Mouse (Mus musculus): Measurements from ENCODE around the gene Khdc3. TPM values are rescaled to one million over a fixed set of nuclear protein-coding genes. Genes with fewer than 3 reads are reported as not detected.
"Not testable (repeated sequence)": the region's sequence is repeated elsewhere in the genome, so short reads cannot be mapped to it uniquely, and the experiment has no call there.

Khdc3 gene
- polyA plus RNA-seq, 1 experiment from 2014 or later = not detected

GRCm38 (mm10) chr9:73103880-73104198, 2.2 kb downstream of the Khdc3 start:
- Histone ChIP-seq H3K4me2 (peak overlapping the region; percentile 84), H3K4me1 (peaks cover 10% of the 10 kb centered on the region; the same call in 1 of the 2 replicates), H3K9me3 (no peaks in the 10 kb centered on the region), H3K36me3 (replicated peaks) (no peaks in the 10 kb centered on the region), H3K9ac (0 out of 2 replicates have a peak overlapping the region, but pooled peaks have one; percentile 56), H3K27me3 (peaks cover 54% of the 10 kb centered on the region), H3K27ac (no peak overlapping the region), H3K4me3 (replicated peaks) (peak overlapping the region; percentile 46)
- no peak for ATAC-seq (ENCODE audit: low FRiP score)
- 40% methylated on average over 5 of the region's 5 CpGs for WGBS

- Histone ChIP-seq H3K4me3 (replicated peaks) (no peak overlapping the region), H3K9ac (no peak overlapping the region), H3K9me3 (no peaks in the 10 kb centered on the region), H3K36me3 (replicated peaks) (no peaks in the 10 kb centered on the region), H3K4me1 (peaks cover 10% of the 10 kb centered on the region; the same call in 1 of the 2 replicates), H3K4me2 (no peak overlapping the region), H3K27ac (no peak overlapping the region), H3K27me3 (peaks cover 54% of the 10 kb centered on the region)
- WGBS = 55% methylated on average over 1 of the region's 1 CpGs
- no peak for ATAC-seq (ENCODE audit: low FRiP score)
These were observed 3.5 kb downstream of the Khdc3 start for GRCm38 (mm10) chr9:73105141-73105540.

GRCm38 (mm10) chr9:73105771-73106170, 4.1 kb downstream of the Khdc3 start:
- Histone ChIP-seq H3K4me3 (replicated peaks) (no peak overlapping the region), H3K9me3 (no peaks in the 10 kb centered on the region), H3K9ac (no peak overlapping the region), H3K36me3 (replicated peaks) (no peaks in the 10 kb centered on the region), H3K4me1 (peaks cover 10% of the 10 kb centered on the region; the same call in 1 of the 2 replicates), H3K4me2 (no peak overlapping the region), H3K27me3 (peaks cover 54% of the 10 kb centered on the region), H3K27ac (no peak overlapping the region)
- no peak for ATAC-seq (ENCODE audit: low FRiP score)

GRCm38 (mm10) chr9:73112919-73113906, 11.6 kb downstream of the Khdc3 start, which contains the start of gene Rsl24d1:
TSS of gene Rsl24d1 (plus strand) at chr9:73113426.
- Histone ChIP-seq H3K27me3 (no peaks in the 10 kb centered on the region), H3K4me3 (replicated peaks) (peak within 1 kb of the TSS; percentile 97), H3K9ac (peak within 1 kb of the TSS; percentile 89), H3K9me3 (no peaks in the 10 kb centered on the region), H3K4me2 (peak within 1 kb of the TSS; percentile 86), H3K4me1 (peaks cover 7% of the 10 kb centered on the region), H3K27ac (peak within 1 kb of the TSS; percentile 80), H3K36me3 (replicated peaks) (peaks cover 20% of the 10 kb centered on the region)
- peak; percentile 96 for ATAC-seq (ENCODE audit: low FRiP score)
- under 1% methylated on average over 64 of the region's 64 CpGs for WGBS

- not testable (repeated sequence) for H3K4me1 ChIP-seq; H3K9me3 ChIP-seq; H3K9ac ChIP-seq; ATAC-seq (ENCODE audit: low FRiP score); H3K4me3 ChIP-seq (replicated peaks); H3K27ac ChIP-seq; H3K4me2 ChIP-seq; H3K27me3 ChIP-seq
- WGBS = 93% methylated on average over 5 of the region's 6 CpGs
- H3K36me3 ChIP-seq (replicated peaks) = peaks cover 45% of the 10 kb centered on the region
These were observed 15.1 kb downstream of the Khdc3 start for GRCm38 (mm10) chr9:73116704-73117103.

GRCm38 (mm10) chr9:73118012-73118411, 16.4 kb downstream of the Khdc3 start:
- 91% methylated on average over 4 of the region's 4 CpGs for WGBS
- H3K36me3 ChIP-seq (replicated peaks) = peaks cover 49% of the 10 kb centered on the region
- no peak for ATAC-seq (ENCODE audit: low FRiP score)

GRCm38 (mm10) chr9:73121735-73122134, 20.1 kb downstream of the Khdc3 start:
- H3K9me3 ChIP-seq = no peaks in the 10 kb centered on the region
- WGBS = 77% methylated on average over 8 of the region's 8 CpGs
- H3K4me1 ChIP-seq = no peaks in the 10 kb centered on the region
- H3K9ac ChIP-seq = no peak overlapping the region
- H3K4me3 ChIP-seq (replicated peaks) = no peak overlapping the region
- H3K27ac ChIP-seq = no peak overlapping the region
- H3K36me3 ChIP-seq (replicated peaks) = peaks cover 73% of the 10 kb centered on the region
- ATAC-seq (ENCODE audit: low FRiP score) = 0 out of 2 replicates have a peak, but pooled peaks have one; percentile 23
- no peak overlapping the region for H3K4me2 ChIP-seq
- no peaks in the 10 kb centered on the region for H3K27me3 ChIP-seq

More at GRCm38 (mm10) chr9:73118012-73118411, 16.4 kb downstream of the Khdc3 start:
- H3K27ac ChIP-seq = no peak overlapping the region
- no peak overlapping the region for H3K4me3 ChIP-seq (replicated peaks)
- H3K9ac ChIP-seq = no peak overlapping the region
- no peaks in the 10 kb centered on the region for H3K27me3 ChIP-seq
- H3K9me3 ChIP-seq = no peaks in the 10 kb centered on the region
- H3K4me1 ChIP-seq = peaks cover 7% of the 10 kb centered on the region
- H3K4me2 ChIP-seq = no peak overlapping the region

GRCm38 (mm10) chr9:73125043-73125570, 23.5 kb downstream of the Khdc3 start:
- Histone ChIP-seq H3K4me1 (no peaks in the 10 kb centered on the region; the same call in 1 of the 2 replicates), H3K9me3 (no peaks in the 10 kb centered on the region), H3K4me3 (replicated peaks) (no peak overlapping the region), H3K9ac (no peak overlapping the region), H3K4me2 (no peak overlapping the region), H3K36me3 (replicated peaks) (peaks cover 79% of the 10 kb centered on the region), H3K27ac (no peak overlapping the region), H3K27me3 (no peaks in the 10 kb centered on the region)
- WGBS = 98% methylated on average over 8 of the region's 8 CpGs
- ATAC-seq (ENCODE audit: low FRiP score) = no peak

- WGBS = 86% methylated on average over 2 of the region's 2 CpGs
- Histone ChIP-seq H3K27me3 (no peaks in the 10 kb centered on the region), H3K4me1 (no peaks in the 10 kb centered on the region; the same call in 1 of the 2 replicates), H3K36me3 (replicated peaks) (peaks cover 59% of the 10 kb centered on the region), H3K27ac (no peak overlapping the region), H3K9me3 (no peaks in the 10 kb centered on the region), H3K4me3 (replicated peaks) (no peak overlapping the region), H3K4me2 (no peak overlapping the region), H3K9ac (no peak overlapping the region)
- no peak for ATAC-seq (ENCODE audit: low FRiP score)
These were observed 25.8 kb downstream of the Khdc3 start for GRCm38 (mm10) chr9:73127457-73127856.

GRCm38 (mm10) chr9:73129875-73130274, 28.2 kb downstream of the Khdc3 start:
- H3K4me2 ChIP-seq = no peak overlapping the region
- H3K27me3 ChIP-seq = no peaks in the 10 kb centered on the region
- no peaks in the 10 kb centered on the region; the same call in 1 of the 2 replicates for H3K4me1 ChIP-seq
- H3K27ac ChIP-seq = no peak overlapping the region
- no peak overlapping the region for H3K9ac ChIP-seq
- no peak overlapping the region for H3K4me3 ChIP-seq (replicated peaks)
- ATAC-seq (ENCODE audit: low FRiP score) = no peak
- H3K36me3 ChIP-seq (replicated peaks) = peaks cover 43% of the 10 kb centered on the region
- 81% methylated on average over 8 of the region's 8 CpGs for WGBS
- H3K9me3 ChIP-seq = no peaks in the 10 kb centered on the region

- WGBS = 92% methylated on average over 4 of the region's 4 CpGs
These were observed 28.9 kb downstream of the Khdc3 start for GRCm38 (mm10) chr9:73130529-73130928.

GRCm38 (mm10) chr9:73137341-73137886, 35.8 kb downstream of the Khdc3 start:
- no peak overlapping the region for H3K4me2 ChIP-seq
- H3K4me1 ChIP-seq = no peaks in the 10 kb centered on the region
- no peaks in the 10 kb centered on the region for H3K36me3 ChIP-seq (replicated peaks)
- H3K9me3 ChIP-seq = no peaks in the 10 kb centered on the region
- no peak for ATAC-seq (ENCODE audit: low FRiP score)
- no peak overlapping the region for H3K27ac ChIP-seq
- no peak overlapping the region for H3K9ac ChIP-seq
- H3K27me3 ChIP-seq = 0 out of 2 replicates have a peak, but pooled peaks cover 5% of the 10 kb centered on the region
- WGBS = 81% methylated on average over 11 of the region's 11 CpGs
- no peak overlapping the region for H3K4me3 ChIP-seq (replicated peaks)

More at GRCm38 (mm10) chr9:73130529-73130928, 28.9 kb downstream of the Khdc3 start:
- no peaks in the 10 kb centered on the region; the same call in 1 of the 2 replicates for H3K4me1 ChIP-seq
- H3K36me3 ChIP-seq (replicated peaks) = peaks cover 36% of the 10 kb centered on the region
- no peak overlapping the region for H3K27ac ChIP-seq
- H3K9ac ChIP-seq = no peak overlapping the region
- no peak overlapping the region for H3K4me3 ChIP-seq (replicated peaks)
- no peaks in the 10 kb centered on the region for H3K27me3 ChIP-seq
- ATAC-seq (ENCODE audit: low FRiP score) = no peak
- H3K9me3 ChIP-seq = no peaks in the 10 kb centered on the region
- H3K4me2 ChIP-seq = no peak overlapping the region

Data from forebrain, embryonic 12.5 days (tissue).